Mouse (Mus musculus) frontal cortex, adult (tissue): ENCODE results near the gene Olfr1259.
"Not testable (repeated sequence)": the region's sequence is repeated elsewhere in the genome, so short reads cannot be mapped to it uniquely, and the experiment has no call there.

ENCODE experiments used
- ATAC-seq: cut with Nextera tagmentation; 2 replicates; pipeline ENCODE4 v1.9.2; 2017; ENCODE audit warnings: mild to moderate bottlenecking, moderate library complexity, mixed read lengths; ENCODE audit not compliant: low TSS enrichment

Gene Olfr1259

GRCm38 (mm10) chr2:89948564-89948963, at the start of gene Olfr1259:
Gene Olfr1259 (minus strand): TSS chr2:89948664.
- no peak for ATAC-seq

DNA sequence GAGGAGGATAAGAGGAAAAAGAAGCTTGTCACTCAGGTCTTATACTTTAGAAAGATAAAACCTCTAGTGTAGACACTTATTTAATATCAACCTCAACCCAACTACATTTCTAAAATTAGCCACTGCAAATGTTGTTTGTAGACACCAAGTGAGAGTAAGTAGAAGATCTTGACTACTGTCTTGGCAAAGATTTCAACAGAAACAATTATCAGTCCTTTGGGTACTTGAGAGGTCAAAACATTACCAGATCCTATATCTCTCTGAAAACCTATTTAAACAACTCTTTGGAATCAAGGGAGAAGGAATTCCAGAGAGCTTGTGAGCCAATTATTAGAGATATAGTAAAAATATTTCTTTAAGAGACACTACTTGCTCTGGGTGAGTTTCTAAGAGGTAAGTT, 42.5 kb upstream of the Olfr1259 start, which contains the start of gene Olfr1261:
Gene Olfr1261 (plus strand): TSS at position 301 of the 400 bp plus-strand sequence.
- ATAC-seq: no peak

- ATAC-seq: no peak
Observed at GRCm38 (mm10) chr2:89977709-89978108, 29.2 kb upstream of the Olfr1259 start.

GRCm38 (mm10) chr2:89974184-89974583, 25.7 kb upstream of the Olfr1259 start, which contains the start of gene Olfr1260:
Gene Olfr1260 (plus strand): TSS chr2:89974340.
- peak; percentile 70 for ATAC-seq

DNA sequence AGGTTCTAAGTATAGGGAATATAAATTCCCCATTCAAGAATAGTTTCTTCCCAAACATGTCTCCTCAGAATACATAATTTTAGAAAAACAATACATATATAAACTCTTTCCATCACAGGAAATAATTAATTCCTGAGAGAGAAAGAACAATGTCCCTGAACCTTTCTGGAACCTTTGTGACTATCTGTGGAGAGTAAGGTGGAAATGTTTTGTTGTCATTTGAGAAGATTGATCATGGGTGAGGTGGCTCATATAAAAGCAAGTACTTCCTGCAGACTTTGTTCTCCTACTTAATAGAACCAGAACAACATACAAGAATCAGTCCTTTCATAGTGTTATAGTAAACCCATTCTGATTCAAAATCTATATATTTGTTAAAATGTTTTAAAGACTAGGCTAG, 21.5 kb downstream of the Olfr1259 start, which contains the start of gene Olfr1258:
Gene Olfr1258 (plus strand): TSS at position 301 of the 400 bp plus-strand sequence.
- ATAC-seq: no peak

- ATAC-seq: not testable (repeated sequence)
Observed at GRCm38 (mm10) chr2:89912616-89913015, 35.8 kb downstream of the Olfr1259 start.
